Mouse (Mus musculus) liver, embryonic 14.5 days (tissue): Measurements from ENCODE around the gene Nup188.

Source experiments
- CTCF ChIP-seq: IDR thresholded peaks from 2 replicates; pipeline ENCODE4 v1.5.1; 2016; ENCODE audit warnings: antibody characterized with exemption, low read depth, control low read depth
- EP300 ChIP-seq: IDR thresholded peaks from 2 replicates; pipeline ENCODE4 v1.6.1; 2016; ENCODE audit warnings: antibody characterized with exemption, low read depth

GRCm38 (mm10) chr2:30356266-30356665 lies 70.1 kb downstream of the Nup188 start:
- TF ChIP-seq CTCF, result no peak
- TF ChIP-seq EP300, result no peak
